Mouse (Mus musculus) kidney, embryonic 14.5 days (tissue): ENCODE results near the gene Qrich2. TPM values are rescaled to one million over a fixed set of nuclear protein-coding genes. Genes with fewer than 3 reads are reported as not detected.

Source experiments
- ATAC-seq: fragments of 200-750 bp; cut with Nextera tagmentation; 2 replicates; pipeline ENCODE4 v1.8.0; 2017; ENCODE audit warnings: moderate number of reproducible peaks, mild to moderate bottlenecking, moderate TSS enrichment, moderate library complexity; ENCODE audit not compliant: low FRiP score, low TSS enrichment
- H3K27ac ChIP-seq: fragments of 300-500 bp; sonication (generic); 2 replicates; pipeline ENCODE4 v1.5.1; 2014; ENCODE audit warnings: low read depth, mild to moderate bottlenecking, low read length, moderate library complexity, mixed read lengths
- H3K27me3 ChIP-seq: fragments of 300-500 bp; sonication (generic); 2 replicates; pipeline ENCODE4 v1.6.1; 2014; ENCODE audit warnings: mild to moderate bottlenecking, low read length; ENCODE audit not compliant: control insufficient read depth, insufficient read depth
- H3K36me3 ChIP-seq: fragments of 300-500 bp; sonication (generic); 2 replicates; pipeline ENCODE4 v1.6.1; 2014; ENCODE audit warnings: low read length, mixed read lengths; ENCODE audit not compliant: control insufficient read depth, insufficient read depth
- H3K4me1 ChIP-seq: fragments of 300-500 bp; sonication (generic); 2 replicates; pipeline ENCODE4 v1.6.1; 2014; ENCODE audit warnings: low read length, mixed read lengths; ENCODE audit not compliant: control insufficient read depth, insufficient read depth
- H3K4me2 ChIP-seq: fragments of 300-500 bp; sonication (generic); replicated peaks from 2 replicates; pipeline ENCODE4 v1.6.1; 2014; ENCODE audit warnings: low read depth, mild to moderate bottlenecking, low read length
- H3K4me3 ChIP-seq: fragments of 300-500 bp; sonication (generic); 2 replicates; pipeline ENCODE4 v1.5.1; 2014; ENCODE audit warnings: mild to moderate bottlenecking, low read length
- H3K9ac ChIP-seq: fragments of 300-500 bp; sonication (generic); 2 replicates; pipeline ENCODE4 v1.6.1; 2014; ENCODE audit warnings: low read depth, mild to moderate bottlenecking, low read length, moderate library complexity
- H3K9me3 ChIP-seq: fragments of 300-500 bp; sonication (generic); 2 replicates; pipeline ENCODE4 v1.6.1; 2016; ENCODE audit warnings: low read length; ENCODE audit not compliant: control insufficient read depth
- WGBS: fragments of 180-500 bp; shearing (Covaris S2); extraction: QIAGEN DNeasy Blood & Tissue Kit; methylation state at CpG from one replicate; pipeline ENCODE4 v1.1.7; 2014; 5-methylcytosine and 5-hydroxymethylcytosine counted together
- polyA plus RNA-seq: library from polyadenylated mRNA; unstranded; fragments of >200 nt; fragmentation: Nextera tagmentation; extraction: Ambion mirVana; gene quantifications from 2 replicates; pipeline ENCODE4 v1.2.1, GENCODE M21; 2014

Gene Qrich2
- polyA plus RNA-seq, 1 experiment from 2014 or later, result 0.39 TPM

GRCm38 (mm10) chr11:116505573-116505972 is 39.5 kb upstream of the Qrich2 start:
- Histone ChIP-seq H3K27ac (no peak overlapping the region), H3K4me1 (no peaks in the 10 kb centered on the region), H3K36me3 (no peaks in the 10 kb centered on the region), H3K27me3 (no peaks in the 10 kb centered on the region), H3K9ac (no peak overlapping the region), H3K4me3 (no peak overlapping the region), H3K9me3 (no peaks in the 10 kb centered on the region), H3K4me2 (no peak overlapping the region)
- WGBS, result 74% methylated on average over 5 of the region's 5 CpGs
- ATAC-seq, result no peak

GRCm38 (mm10) chr11:116504516-116504915 is 38.5 kb upstream of the Qrich2 start:
- ATAC-seq, result no peak
- H3K9ac ChIP-seq, result no peak overlapping the region
- WGBS, result 96% methylated on average over 17 of the region's 17 CpGs
- H3K4me2 ChIP-seq, result no peak overlapping the region
- H3K9me3 ChIP-seq, result no peaks in the 10 kb centered on the region
- H3K36me3 ChIP-seq, result no peaks in the 10 kb centered on the region
- no peak overlapping the region for H3K4me3 ChIP-seq
- no peaks in the 10 kb centered on the region for H3K27me3 ChIP-seq
- no peaks in the 10 kb centered on the region for H3K4me1 ChIP-seq
- H3K27ac ChIP-seq, result no peak overlapping the region

GRCm38 (mm10) chr11:116501005-116501746 is 35.1 kb upstream of the Qrich2 start:
- Histone ChIP-seq H3K27ac (no peak overlapping the region), H3K36me3 (no peaks in the 10 kb centered on the region), H3K4me3 (no peak overlapping the region), H3K9me3 (no peaks in the 10 kb centered on the region), H3K27me3 (no peaks in the 10 kb centered on the region), H3K4me1 (no peaks in the 10 kb centered on the region), H3K4me2 (no peak overlapping the region), H3K9ac (no peak overlapping the region)
- WGBS, result 30% methylated on average over 7 of the region's 7 CpGs
- ATAC-seq, result peak; percentile 26; the same call in 1 of the 2 replicates

- no peak for ATAC-seq
- 32% methylated on average over 6 of the region's 6 CpGs for WGBS
- H3K4me1 ChIP-seq, result 0 out of 2 replicates have a peak, but pooled peaks cover 9% of the 10 kb centered on the region
- no peaks in the 10 kb centered on the region for H3K27me3 ChIP-seq
- H3K9ac ChIP-seq, result no peak overlapping the region
- no peaks in the 10 kb centered on the region for H3K9me3 ChIP-seq
- no peak overlapping the region; the same call in 1 of the 2 replicates for H3K4me3 ChIP-seq
- H3K4me2 ChIP-seq, result no peak overlapping the region
- no peak overlapping the region for H3K27ac ChIP-seq
- no peaks in the 10 kb centered on the region for H3K36me3 ChIP-seq
Measured at GRCm38 (mm10) chr11:116499018-116499417, 33.0 kb upstream of the Qrich2 start.

GRCm38 (mm10) chr11:116498596-116498995 is 32.6 kb upstream of the Qrich2 start:
- Histone ChIP-seq H3K4me1 (0 out of 2 replicates have a peak, but pooled peaks cover 9% of the 10 kb centered on the region), H3K27ac (no peak overlapping the region), H3K27me3 (no peaks in the 10 kb centered on the region), H3K36me3 (no peaks in the 10 kb centered on the region), H3K9ac (peak overlapping the region; percentile 34; the same call in 1 of the 2 replicates), H3K4me3 (peak overlapping the region; percentile 28), H3K9me3 (no peaks in the 10 kb centered on the region), H3K4me2 (peak overlapping the region; percentile 52)
- ATAC-seq, result no peak
- 32% methylated on average over 34 of the region's 34 CpGs for WGBS

- Histone ChIP-seq H3K4me1 (0 out of 2 replicates have a peak, but pooled peaks cover 9% of the 10 kb centered on the region), H3K9ac (no peak overlapping the region), H3K27me3 (no peaks in the 10 kb centered on the region), H3K4me2 (no peak overlapping the region), H3K9me3 (no peaks in the 10 kb centered on the region), H3K36me3 (no peaks in the 10 kb centered on the region), H3K4me3 (no peak overlapping the region), H3K27ac (no peak overlapping the region)
- 80% methylated on average over 4 of the region's 4 CpGs for WGBS
- no peak for ATAC-seq
Measured at GRCm38 (mm10) chr11:116497313-116497712, 31.3 kb upstream of the Qrich2 start.

GRCm38 (mm10) chr11:116494474-116495174 is 28.6 kb upstream of the Qrich2 start:
- WGBS, result 39% methylated on average over 13 of the region's 13 CpGs
- H3K9me3 ChIP-seq, result no peaks in the 10 kb centered on the region
- no peak overlapping the region for H3K4me3 ChIP-seq
- H3K27ac ChIP-seq, result peak overlapping the region; percentile 86; the same call in 1 of the 2 replicates
- H3K4me1 ChIP-seq, result 0 out of 2 replicates have a peak, but pooled peaks cover 11% of the 10 kb centered on the region
- no peak overlapping the region for H3K9ac ChIP-seq
- H3K4me2 ChIP-seq, result no peak overlapping the region
- H3K36me3 ChIP-seq, result no peaks in the 10 kb centered on the region
- no peaks in the 10 kb centered on the region for H3K27me3 ChIP-seq
- no peak for ATAC-seq

GRCm38 (mm10) chr11:116493795-116494252 is 27.8 kb upstream of the Qrich2 start, which contains the start of gene Prpsap1:
TSS of gene Prpsap1 (minus strand) at chr11:116494202.
- Histone ChIP-seq H3K4me3 (no peak within 1 kb of the TSS), H3K36me3 (no peaks in the 10 kb centered on the region), H3K9ac (no peak within 1 kb of the TSS), H3K4me1 (peaks cover 15% of the 10 kb centered on the region), H3K4me2 (no peak within 1 kb of the TSS), H3K9me3 (no peaks in the 10 kb centered on the region), H3K27ac (peak within 1 kb of the TSS; percentile 86; the same call in 1 of the 2 replicates), H3K27me3 (no peaks in the 10 kb centered on the region)
- no peak for ATAC-seq
- WGBS, result 28% methylated on average over 4 of the region's 4 CpGs

- Histone ChIP-seq H3K27me3 (no peaks in the 10 kb centered on the region), H3K4me3 (no peak overlapping the region), H3K27ac (no peak overlapping the region), H3K9ac (no peak overlapping the region), H3K4me1 (peaks cover 16% of the 10 kb centered on the region), H3K9me3 (no peaks in the 10 kb centered on the region), H3K36me3 (peaks cover 3% of the 10 kb centered on the region), H3K4me2 (no peak overlapping the region)
- no peak for ATAC-seq
- WGBS, result 74% methylated on average over 5 of the region's 5 CpGs
Measured at GRCm38 (mm10) chr11:116493191-116493590, 27.1 kb upstream of the Qrich2 start.
